Mouse (Mus musculus) lung, embryonic 14.5 days (tissue): ENCODE measurements at regions not wholly inside any gene's neighbourhood (a gene's known extent, or its start where the extent isn't known, plus 50 kb on each side); places are given as distances from the start of the nearest gene placed in this dataset.
"Not testable (repeated sequence)": the region's sequence is repeated elsewhere in the genome, so short reads cannot be mapped to it uniquely, and the experiment has no call there.

ENCODE experiments used
- ATAC-seq: fragments of 200-750 bp; cut with Nextera tagmentation; 2 replicates; pipeline ENCODE4 v1.8.0; 2017; ENCODE audit warnings: mild to moderate bottlenecking, moderate TSS enrichment, moderate library complexity; ENCODE audit not compliant: insufficient read depth
- DNase-seq: peaks from one replicate; pipeline ENCODE4 v3.0.0-alpha.2; 2015
- H3K27ac ChIP-seq: fragments of 300-500 bp; sonication (generic); 2 replicates; pipeline ENCODE4 v1.5.1; 2014; ENCODE audit warnings: low read depth, mild to moderate bottlenecking, moderate library complexity
- H3K27me3 ChIP-seq: fragments of 300-500 bp; sonication (generic); 2 replicates; pipeline ENCODE4 v1.6.1; 2014; ENCODE audit warnings: low read length, control low read depth; ENCODE audit not compliant: insufficient read depth
- H3K36me3 ChIP-seq: fragments of 300-500 bp; sonication (generic); 2 replicates; pipeline ENCODE4 v1.6.1; 2014; ENCODE audit warnings: control low read depth; ENCODE audit not compliant: insufficient read depth
- H3K4me1 ChIP-seq: fragments of 300-500 bp; sonication (generic); 2 replicates; pipeline ENCODE4 v1.6.1; 2014; ENCODE audit warnings: antibody characterized with exemption, control low read depth; ENCODE audit not compliant: insufficient read depth
- H3K4me2 ChIP-seq: fragments of 300-500 bp; sonication (generic); 2 replicates; pipeline ENCODE4 v1.6.1; 2014; ENCODE audit warnings: mild to moderate bottlenecking
- H3K4me3 ChIP-seq: fragments of 300-500 bp; sonication (generic); 2 replicates; pipeline ENCODE4 v1.5.1; 2014; ENCODE audit warnings: low read depth, low read length
- H3K9ac ChIP-seq: fragments of 300-500 bp; sonication (generic); 2 replicates; pipeline ENCODE4 v1.6.1; 2014
- H3K9me3 ChIP-seq: fragments of 300-500 bp; sonication (generic); 2 replicates; pipeline ENCODE4 v1.6.1; 2016; ENCODE audit warnings: low read depth, low read length, control low read depth
- CTCF ChIP-seq: IDR thresholded peaks from 2 replicates; pipeline ENCODE4 v1.5.1; 2016; ENCODE audit warnings: antibody characterized with exemption, low read depth
- WGBS: fragments of 180-500 bp; shearing (Covaris S2); extraction: QIAGEN DNeasy Blood & Tissue Kit; methylation state at CpG from one replicate; pipeline ENCODE4 v1.1.7; 2014; 5-methylcytosine and 5-hydroxymethylcytosine counted together

- no peak overlapping the region for H3K27ac ChIP-seq
- H3K4me1 ChIP-seq = no peaks in the 10 kb centered on the region
- ATAC-seq = no peak
- no peak overlapping the region for H3K9ac ChIP-seq
- H3K36me3 ChIP-seq = no peaks in the 10 kb centered on the region
- H3K27me3 ChIP-seq = no peaks in the 10 kb centered on the region
- H3K4me2 ChIP-seq = no peak overlapping the region
- no peak for DNase-seq
- 31% methylated on average over 1 of the region's 1 CpGs for WGBS
- H3K9me3 ChIP-seq = no peaks in the 10 kb centered on the region
- TF ChIP-seq CTCF = no peak
- H3K4me3 ChIP-seq = no peak overlapping the region
These were observed 89.0 kb upstream of the Reln start for GRCm38 (mm10) chr5:22433512-22433911.

GRCm38 (mm10) chr5:22431721-22432120 is 87.2 kb upstream of the Reln start:
- Histone ChIP-seq H3K27me3 (no peaks in the 10 kb centered on the region), H3K4me2 (no peak overlapping the region), H3K27ac (no peak overlapping the region), H3K36me3 (no peaks in the 10 kb centered on the region), H3K4me3 (no peak overlapping the region), H3K9me3 (no peaks in the 10 kb centered on the region), H3K4me1 (no peaks in the 10 kb centered on the region), H3K9ac (no peak overlapping the region)
- WGBS = 86% methylated on average over 10 of the region's 10 CpGs
- no peak for DNase-seq
- no peak for TF ChIP-seq CTCF
- no peak for ATAC-seq

DNA sequence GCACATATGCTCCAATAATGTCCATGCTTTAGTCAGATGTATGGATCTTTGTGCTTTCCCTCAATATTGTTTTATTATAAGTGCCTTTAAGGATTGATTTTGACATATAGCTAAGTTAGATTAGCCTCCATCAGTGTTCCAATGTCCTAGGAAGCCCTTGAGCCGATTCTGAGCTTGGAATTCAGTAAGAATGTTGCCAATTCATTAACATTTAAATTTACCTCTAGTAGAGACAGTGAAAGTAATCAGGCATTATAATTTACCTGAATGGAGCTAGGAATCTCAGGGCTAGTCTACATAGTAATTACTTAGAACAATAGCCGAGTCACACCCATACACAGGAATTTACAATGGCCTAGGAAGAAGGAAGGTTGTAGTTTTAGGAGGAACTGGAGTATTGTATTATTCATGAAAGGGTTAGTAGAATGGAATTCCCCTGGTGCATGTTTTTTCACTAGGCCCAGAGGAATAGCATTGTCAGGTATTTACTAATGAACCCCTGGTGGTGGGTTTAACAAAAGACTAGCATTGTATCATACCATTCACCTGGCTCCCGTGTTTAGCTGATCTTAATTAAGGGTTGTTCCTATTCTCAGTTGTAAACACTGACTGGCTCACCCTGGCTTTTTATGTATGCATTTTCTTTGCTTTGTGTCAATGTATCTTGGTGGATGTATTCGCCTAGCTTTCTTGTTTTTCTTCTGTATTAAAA is 81.4 kb upstream of the Reln start:
- H3K27me3 ChIP-seq, ATAC-seq, H3K27ac ChIP-seq, H3K4me3 ChIP-seq, H3K9me3 ChIP-seq, DNase-seq, H3K4me1 ChIP-seq, H3K36me3 ChIP-seq, H3K4me2 ChIP-seq, H3K9ac ChIP-seq: not testable (repeated sequence)
- 81% methylated on average over 4 of the region's 4 CpGs for WGBS

DNA sequence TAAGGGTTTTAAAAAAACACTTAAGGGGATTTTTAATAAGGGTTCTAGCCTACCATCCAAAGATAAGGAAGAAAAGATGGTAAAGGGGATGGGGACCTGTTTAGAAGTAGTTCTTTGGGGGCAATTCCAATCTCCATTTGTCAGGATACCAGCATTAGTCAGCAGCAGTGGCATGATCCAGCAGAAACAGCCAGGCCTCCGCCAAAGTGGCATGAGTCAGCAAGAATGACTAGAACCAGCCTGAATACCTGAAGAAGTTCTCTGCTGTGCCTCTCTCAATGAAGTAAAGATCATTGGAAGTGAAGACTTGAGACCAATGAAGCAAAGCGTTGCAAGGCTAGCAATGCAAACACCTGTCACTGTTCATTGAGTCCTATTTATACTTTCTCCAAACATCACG is 71.5 kb upstream of the Reln start:
- Histone ChIP-seq H3K27ac (no peak overlapping the region), H3K4me3 (no peak overlapping the region), H3K36me3 (no peaks in the 10 kb centered on the region), H3K27me3 (no peaks in the 10 kb centered on the region), H3K9ac (no peak overlapping the region), H3K4me1 (no peaks in the 10 kb centered on the region), H3K9me3 (no peaks in the 10 kb centered on the region), H3K4me2 (no peak overlapping the region)
- WGBS = 78% methylated on average over 3 of the region's 3 CpGs
- no peak for DNase-seq
- TF ChIP-seq CTCF = no peak
- ATAC-seq = no peak

GRCm38 (mm10) chr5:22399134-22399533 is 54.6 kb upstream of the Reln start:
- DNase-seq = peak; percentile 66
- no peak for TF ChIP-seq CTCF

More at GRCm38 (mm10) chr5:22399134-22399533, 54.6 kb upstream of the Reln start:
- Histone ChIP-seq H3K4me2 (no peak overlapping the region), H3K27ac (no peak overlapping the region), H3K4me1 (no peaks in the 10 kb centered on the region), H3K9ac (no peak overlapping the region), H3K36me3 (no peaks in the 10 kb centered on the region), H3K4me3 (no peak overlapping the region), H3K27me3 (no peaks in the 10 kb centered on the region), H3K9me3 (no peaks in the 10 kb centered on the region)
- ATAC-seq = no peak
- 50% methylated on average over 2 of the region's 2 CpGs for WGBS
